Mouse (Mus musculus) heart, adult 18-20 months (tissue): ENCODE measurements around the gene Nfat5. TPM values are rescaled to one million over a fixed set of nuclear protein-coding genes. Genes with fewer than 3 reads are reported as not detected.
A peak's percentile ranks its signal among the peaks of the same experiment; 100 is the strongest.

Source experiments
- DNase-seq, 2 experiments: peaks; one replicate each; pipeline ENCODE4 v3.0.0; 2021 to 2022; ENCODE audit warnings: mixed read lengths in 1 of 2
- total RNA-seq, 2 experiments: library from RNA; stranded (reverse); gene quantifications; 2 replicates each; pipeline ENCODE4 v1.2.3; 2021

Gene Nfat5
- total RNA-seq, 2 experiments from 2014 or later: 18.4 to 23.1 TPM

- no peak for DNase-seq
Observed at GRCm38 (mm10) chr8:107292119-107292927, 947 bp upstream of the Nfat5 start.

GRCm38 (mm10) chr8:107293641-107294628 lies 665 bp downstream of the Nfat5 start:
- peak; percentile 76 to 83 for DNase-seq

GRCm38 (mm10) chr8:107295450-107295849 lies 2.2 kb downstream of the Nfat5 start:
- no peak for DNase-seq

- no peak for DNase-seq
Observed at GRCm38 (mm10) chr8:107311876-107312275, 18.6 kb downstream of the Nfat5 start.

GRCm38 (mm10) chr8:107324142-107324541 lies 30.9 kb downstream of the Nfat5 start:
- peak; percentile 84 to 89 for DNase-seq

- no peak for DNase-seq
Observed at GRCm38 (mm10) chr8:107329595-107329994, 36.3 kb downstream of the Nfat5 start.

- peak; percentile 29 to 45 for DNase-seq
Observed at GRCm38 (mm10) chr8:107336480-107336879, 43.2 kb downstream of the Nfat5 start.

GRCm38 (mm10) chr8:107370311-107370710 lies 77.0 kb downstream of the Nfat5 start:
- DNase-seq: no peak

- peak in 1 of 2 experiments; percentile 32 for DNase-seq
Observed at GRCm38 (mm10) chr8:107377346-107377745, 84.1 kb downstream of the Nfat5 start.

- no peak for DNase-seq
Observed at GRCm38 (mm10) chr8:107380734-107381133, 87.5 kb downstream of the Nfat5 start.

GRCm38 (mm10) chr8:107381666-107382065 lies 88.4 kb downstream of the Nfat5 start:
- DNase-seq: no peak

GRCm38 (mm10) chr8:107382898-107383297 lies 89.6 kb downstream of the Nfat5 start:
- DNase-seq: no peak

- DNase-seq: no peak
Observed at GRCm38 (mm10) chr8:107384651-107385050, 91.4 kb downstream of the Nfat5 start.

GRCm38 (mm10) chr8:107385063-107385462 lies 91.8 kb downstream of the Nfat5 start:
- DNase-seq: no peak

GRCm38 (mm10) chr8:107386171-107386570 lies 92.9 kb downstream of the Nfat5 start:
- peak; percentile 84 to 86 for DNase-seq

GRCm38 (mm10) chr8:107386642-107387041 lies 93.4 kb downstream of the Nfat5 start:
- peak in 1 of 2 experiments; percentile 49 for DNase-seq

- peak; percentile 25 to 49 for DNase-seq
Observed at GRCm38 (mm10) chr8:107387861-107388260, 94.6 kb downstream of the Nfat5 start.

GRCm38 (mm10) chr8:107389557-107389956 lies 96.3 kb downstream of the Nfat5 start:
- peak; percentile 62 to 68 for DNase-seq

GRCm38 (mm10) chr8:107390476-107391135 lies 97.3 kb downstream of the Nfat5 start:
- DNase-seq: no peak

GRCm38 (mm10) chr8:107391136-107391516 lies 97.9 kb downstream of the Nfat5 start:
- DNase-seq: no peak

GRCm38 (mm10) chr8:107395397-107395796 lies 102.1 kb downstream of the Nfat5 start:
- DNase-seq: no peak

GRCm38 (mm10) chr8:107396106-107396670 lies 102.9 kb downstream of the Nfat5 start:
- DNase-seq: peak; percentile 17 to 24
